Mouse (Mus musculus) thymus, postnatal 10 days (tissue): ENCODE measurements around the gene A930004D18Rik.

Source experiments
- DNase-seq, 2 experiments: peaks; one replicate each; pipeline ENCODE4 v3.0.0; 2021; ENCODE audit warnings: low spot score in 2 of 2

Gene A930004D18Rik

DNA sequence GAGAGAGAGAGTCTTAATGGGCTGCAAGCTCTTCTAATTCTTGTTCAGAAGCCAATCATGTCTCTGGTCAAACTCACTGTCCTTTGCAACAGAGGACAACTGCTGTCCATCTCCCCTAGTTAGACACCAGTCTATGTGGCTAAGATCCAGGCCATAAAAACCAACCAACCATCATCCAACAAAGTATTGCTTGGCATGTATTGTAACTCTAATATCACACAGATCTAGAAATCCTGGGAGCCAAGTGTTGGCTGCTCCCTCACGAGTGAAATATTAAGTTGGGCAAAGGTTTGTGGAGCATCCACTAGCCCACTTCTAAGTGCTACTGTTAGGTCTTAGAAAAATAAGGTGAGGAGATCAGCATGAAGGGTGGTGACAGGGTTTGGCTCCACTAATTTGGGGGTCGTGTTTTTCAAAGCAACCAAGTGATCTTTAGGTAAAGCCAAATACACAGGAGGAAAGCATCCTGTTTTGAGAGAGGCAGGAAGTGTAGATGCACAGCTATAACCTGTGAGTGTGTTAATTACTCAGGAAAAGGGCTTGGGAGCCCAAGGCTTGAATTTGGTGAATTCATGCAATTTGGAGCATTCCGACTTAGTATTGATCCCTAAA is 710 bp upstream of the A930004D18Rik start:
- no peak for DNase-seq

- no peak for DNase-seq
Measured at GRCm38 (mm10) chr2:18034371-18035250, 2.9 kb downstream of the A930004D18Rik start.

- no peak for DNase-seq
Measured at GRCm38 (mm10) chr2:18033166-18034108, 4.1 kb downstream of the A930004D18Rik start.

GRCm38 (mm10) chr2:18032538-18032895 is 5.0 kb downstream of the A930004D18Rik start:
- DNase-seq = no peak

DNA sequence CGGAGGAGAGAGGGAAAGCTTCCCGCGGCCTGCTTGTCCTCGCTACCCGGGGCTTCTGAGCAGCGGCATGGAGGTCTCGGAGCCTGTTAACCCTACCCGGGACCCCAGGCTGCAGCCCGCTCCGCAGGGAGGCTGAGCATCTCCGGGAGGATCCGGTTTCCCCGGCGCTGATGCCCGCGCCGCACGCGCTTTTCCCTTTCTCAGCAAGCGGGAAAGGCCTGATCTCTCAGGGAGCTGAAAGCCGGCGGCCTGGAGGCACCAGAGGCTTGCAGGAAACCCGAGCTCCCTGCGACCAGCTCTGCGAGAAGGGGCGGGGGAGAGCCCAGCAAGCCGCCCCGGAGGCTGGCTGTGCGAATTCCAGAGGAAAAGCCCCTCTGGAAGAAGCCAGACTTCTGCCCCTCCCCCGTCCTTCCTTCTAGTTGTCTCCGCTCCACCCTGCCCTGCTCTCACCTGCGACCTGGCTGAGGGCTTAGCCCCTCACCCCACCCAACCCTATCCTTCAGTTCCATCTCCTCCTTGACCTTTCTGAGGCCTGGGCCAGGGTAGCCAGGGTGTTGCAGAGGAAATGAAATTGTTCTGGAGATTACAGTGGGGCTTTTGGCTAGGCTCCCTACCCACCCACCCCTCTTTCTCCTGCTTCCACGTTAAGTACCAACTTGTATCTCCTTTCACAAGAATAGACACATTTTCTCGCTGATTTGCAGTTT is 5.6 kb downstream of the A930004D18Rik start:
- no peak for DNase-seq

- DNase-seq = no peak
Measured at GRCm38 (mm10) chr2:18031271-18031821, 6.2 kb downstream of the A930004D18Rik start.

- DNase-seq = no peak
Measured at GRCm38 (mm10) chr2:18030581-18030980, 7.0 kb downstream of the A930004D18Rik start.

- no peak for DNase-seq
Measured at GRCm38 (mm10) chr2:18029656-18030055, 7.9 kb downstream of the A930004D18Rik start.

- DNase-seq = peak; percentile 27 to 49
Measured at GRCm38 (mm10) chr2:18028140-18029021, 9.2 kb downstream of the A930004D18Rik start.

DNA sequence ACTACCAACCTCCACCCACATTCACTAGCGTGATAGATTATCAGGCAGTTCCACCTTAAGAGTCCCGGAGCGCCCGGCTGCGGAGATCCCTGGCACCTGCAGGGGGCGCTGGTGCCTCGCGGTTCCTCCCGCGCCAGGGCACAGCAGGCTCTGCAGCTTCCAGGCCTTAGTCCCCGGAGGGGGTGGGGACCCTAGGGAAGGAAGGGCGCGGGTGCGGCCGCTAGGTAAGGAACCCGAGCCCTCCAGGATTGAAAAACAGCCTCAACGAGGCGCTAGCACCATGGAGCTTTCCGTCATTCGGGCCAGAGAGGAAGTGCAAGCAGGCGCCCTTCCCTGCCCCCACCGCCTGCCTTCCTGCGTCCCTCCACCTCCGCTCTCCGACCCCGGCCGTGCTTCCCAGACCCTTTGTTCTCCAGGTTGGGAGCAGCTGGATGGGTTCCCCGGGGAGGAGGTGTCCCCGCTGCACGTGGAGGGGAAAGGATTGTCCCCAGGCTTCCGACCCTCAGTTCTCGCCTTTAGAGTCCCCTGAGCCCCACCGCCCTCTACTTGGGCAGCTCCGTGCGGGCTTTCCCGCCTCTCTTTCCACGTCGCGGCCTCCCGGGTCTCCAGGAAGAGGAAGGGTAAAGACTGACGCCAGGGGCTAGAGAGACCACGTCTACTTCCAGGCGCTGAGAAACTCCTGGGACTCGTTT is 9.9 kb downstream of the A930004D18Rik start:
- DNase-seq = peak; percentile 84 to 93

- peak; percentile 17 to 18 for DNase-seq
Measured at GRCm38 (mm10) chr2:18026116-18026947, 11.2 kb downstream of the A930004D18Rik start.

GRCm38 (mm10) chr2:18025781-18026115 is 11.8 kb downstream of the A930004D18Rik start:
- DNase-seq = no peak

- no peak for DNase-seq
Measured at GRCm38 (mm10) chr2:18025116-18025515, 12.4 kb downstream of the A930004D18Rik start.

DNA sequence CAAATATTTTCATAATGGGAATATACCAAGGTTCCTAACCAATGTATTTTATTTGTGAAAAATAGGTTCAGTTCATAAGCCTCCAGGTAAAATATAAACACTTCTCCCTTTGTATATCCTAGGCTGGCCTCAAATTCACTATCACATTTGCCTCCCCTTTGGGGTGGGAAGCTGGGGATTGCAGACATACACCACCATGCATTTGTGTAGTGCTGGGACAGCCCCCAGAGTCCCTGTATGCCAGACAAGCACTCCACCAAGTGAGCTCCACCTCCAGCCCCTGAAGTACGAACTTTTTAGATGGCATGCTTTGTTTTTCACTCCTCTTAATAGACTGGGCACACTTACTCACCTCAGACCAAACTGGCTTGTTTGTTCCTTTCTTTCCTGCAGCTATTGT is 14.7 kb downstream of the A930004D18Rik start:
- no peak for DNase-seq

- DNase-seq = no peak
Measured at GRCm38 (mm10) chr2:18019122-18019521, 18.4 kb downstream of the A930004D18Rik start.

DNA sequence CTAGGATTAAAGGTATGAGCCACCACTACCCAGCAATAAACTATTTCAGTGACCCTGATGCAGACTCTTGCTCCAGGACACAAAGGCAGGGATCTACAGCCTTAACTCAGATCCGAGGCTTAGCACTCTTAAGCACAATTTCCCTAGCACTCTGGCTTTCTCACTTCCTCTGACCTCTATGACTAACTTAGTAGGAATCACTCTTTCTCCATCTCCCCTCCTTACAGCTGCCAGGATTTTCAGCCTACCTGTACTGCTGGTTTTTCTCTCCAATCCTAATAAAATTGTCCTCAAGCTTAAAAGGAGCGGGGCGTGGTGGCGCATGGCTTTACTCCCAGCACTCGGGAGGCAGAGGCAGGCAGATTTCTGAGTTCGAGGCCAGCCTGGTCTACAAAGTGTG is 20.2 kb downstream of the A930004D18Rik start:
- DNase-seq = no peak

- no peak for DNase-seq
Measured at GRCm38 (mm10) chr2:18016639-18017038, 20.9 kb downstream of the A930004D18Rik start.

GRCm38 (mm10) chr2:18015581-18015980 is 22.0 kb downstream of the A930004D18Rik start:
- DNase-seq = no peak

DNA sequence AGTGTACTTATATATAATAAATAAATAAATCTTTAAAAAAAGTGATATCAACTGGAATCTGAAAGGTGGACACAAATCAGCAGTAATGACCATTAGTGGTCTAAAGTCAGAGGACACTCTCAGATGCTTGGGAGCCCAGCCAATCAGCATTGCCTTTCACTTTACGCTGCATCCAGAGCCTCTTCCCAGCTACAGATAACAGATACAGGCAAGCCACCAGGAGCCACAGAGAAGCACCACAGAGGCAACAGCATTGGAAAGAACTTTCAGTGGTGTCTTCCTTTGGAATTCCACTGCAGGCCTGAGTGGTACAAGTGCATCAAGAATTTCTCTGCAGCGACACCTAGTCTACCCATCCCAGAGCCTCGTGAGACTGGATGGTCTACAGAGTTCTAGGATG is 24.7 kb downstream of the A930004D18Rik start:
- no peak for DNase-seq
